8 mouse cellular contexts compared by ENCODE assay signal in the genomic region with DNA sequence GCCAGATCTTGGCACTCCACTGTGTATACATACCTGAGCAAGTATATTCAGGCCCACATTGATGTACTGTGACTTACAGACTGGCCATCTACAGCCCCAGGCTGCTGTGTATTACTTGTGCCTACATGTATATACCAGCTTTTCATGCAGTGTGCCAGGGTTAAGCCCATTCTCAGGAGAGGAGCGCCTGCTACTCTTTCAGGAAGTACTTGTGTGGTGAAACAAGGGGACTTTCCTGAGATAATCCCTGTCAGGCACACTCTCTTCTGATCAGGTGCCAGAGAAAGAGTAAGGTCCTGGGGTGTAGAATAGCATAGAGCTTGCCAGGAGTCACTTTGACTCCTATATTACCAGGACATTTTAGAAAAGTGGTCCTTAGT. TPM values are rescaled to one million over a fixed set of nuclear protein-coding genes. Genes with fewer than 3 reads are reported as not detected.
DNase-seq lines count a peak whose midpoint lies in the region; ATAC-seq and TF ChIP-seq lines count a peak whose summit lies in the region.

No protein-coding gene starts in this region.

- peak overlapping the region; percentile 82 for H3K9ac ChIP-seq in liver, embryonic 14.5 days (replicated peaks)
- H3K9ac ChIP-seq in stomach, postnatal 0 days (ENCODE audit: low read length), result no peak overlapping the region; the same call in 1 of the 2 replicates

- DNase-seq in testis, postnatal 10 days (ENCODE audit: low spot score), result no peak
- DNase-seq in gonadal fat pad, adult 2 months (ENCODE audit: low read depth), result peak; percentile 97
- no peak for DNase-seq in liver, embryonic 14.5 days (ENCODE audit: low read depth in 3 of 3, low spot score in 3 of 3)
- no peak for DNase-seq in stomach, postnatal 0 days (ENCODE audit: low spot score)
- no peak for DNase-seq in cerebellum, adult 11 months
- DNase-seq in embryo, embryonic 9.5 days (ENCODE audit: extremely low spot score), result no peak
- no peak for DNase-seq in cerebellum, postnatal 4 days (ENCODE audit: low spot score in 2 of 2)

- TF ChIP-seq CTCF in testis, adult 2 months (IDR thresholded peaks at IDR 0.05; ENCODE audit: control insufficient read depth, insufficient read depth, insufficient replicate concordance, low read depth, low read length), result no peak
- TF ChIP-seq CTCF in liver, embryonic 14.5 days (IDR thresholded peaks at IDR 0.05; ENCODE audit: low read depth), result no peak
- TF ChIP-seq CTCF in stomach, postnatal 0 days (IDR thresholded peaks at IDR 0.05; ENCODE audit: low read depth), result no peak

- no peak; the same call in 1 of the 2 replicates for ATAC-seq in liver, embryonic 14.5 days (ENCODE audit: insufficient read depth)
- peak; percentile 24; the same call in 1 of the 2 replicates for ATAC-seq in stomach, postnatal 0 days (ENCODE audit: low FRiP score, low TSS enrichment)

- no peaks in the 10 kb centered on the region for H3K36me3 ChIP-seq in testis, adult 2 months (ENCODE audit: control insufficient read depth, insufficient read depth, low read length)
- peaks cover 12% of the 10 kb centered on the region for H3K36me3 ChIP-seq in liver, embryonic 14.5 days (replicated peaks; ENCODE audit: control insufficient read depth, insufficient read depth, low read depth)
- peaks cover 11% of the 10 kb centered on the region; the same call in 1 of the 2 replicates for H3K36me3 ChIP-seq in stomach, postnatal 0 days (ENCODE audit: control insufficient read depth, insufficient read depth, low read length)

- peak overlapping the region; percentile 70 for H3K4me2 ChIP-seq in liver, embryonic 14.5 days (ENCODE audit: low read depth)
- peak overlapping the region; percentile 63 for H3K4me2 ChIP-seq in stomach, postnatal 0 days (replicated peaks; ENCODE audit: low read depth)

- TF ChIP-seq EP300 in liver, embryonic 14.5 days (IDR thresholded peaks at IDR 0.05; ENCODE audit: low read depth), result no peak
- TF ChIP-seq EP300 in stomach, postnatal 0 days (optimal IDR thresholded peaks at IDR 0.05), result no peak

- H3K9me3 ChIP-seq in liver, embryonic 14.5 days (ENCODE audit: control insufficient read depth, low read length), result no peaks in the 10 kb centered on the region
- H3K9me3 ChIP-seq in stomach, postnatal 0 days (ENCODE audit: control insufficient read depth, low read length), result no peaks in the 10 kb centered on the region

- H3K27ac ChIP-seq in testis, adult 2 months (ENCODE audit: control insufficient read depth, insufficient read depth, low read depth, low read length), result peak overlapping the region; percentile 16; the same call in 1 of the 2 replicates
- H3K27ac ChIP-seq in liver, embryonic 14.5 days, result peak overlapping the region; percentile 67; the same call in 1 of the 2 replicates
- peak overlapping the region; percentile 93 for H3K27ac ChIP-seq in stomach, postnatal 0 days (replicated peaks)

- WGBS in liver, embryonic 14.5 days (ENCODE audit: insufficient replicate concordance), result 85% methylated on average over 1 of the region's 1 CpGs
- 58% methylated on average over 1 of the region's 1 CpGs for WGBS in stomach, postnatal 0 days

- H3K27me3 ChIP-seq in testis, adult 2 months (ENCODE audit: control insufficient read depth, insufficient read depth, low read length), result no peaks in the 10 kb centered on the region
- no peaks in the 10 kb centered on the region for H3K27me3 ChIP-seq in liver, embryonic 14.5 days (ENCODE audit: control insufficient read depth, insufficient read depth, low read length)
- no peaks in the 10 kb centered on the region for H3K27me3 ChIP-seq in stomach, postnatal 0 days (ENCODE audit: control insufficient read depth, insufficient read depth, low read length)

- peaks cover 20% of the 10 kb centered on the region for H3K4me1 ChIP-seq in testis, adult 2 months (ENCODE audit: control insufficient read depth, insufficient read depth, low read length)
- peaks cover 12 to 30% of the 10 kb centered on the region in 2 experiments for H3K4me1 ChIP-seq in liver, embryonic 14.5 days (replicated peaks; ENCODE audit: control insufficient read depth in 2 of 2, insufficient read depth in 2 of 2, low read length in 1 of 2)
- H3K4me1 ChIP-seq in stomach, postnatal 0 days (replicated peaks; ENCODE audit: control insufficient read depth, insufficient read depth), result peaks cover 3% of the 10 kb centered on the region; the same call in 1 of the 2 replicates

- peak overlapping the region; percentile 90 for H3K4me3 ChIP-seq in testis, adult 2 months (ENCODE audit: control insufficient read depth, low read depth, low read length)
- H3K4me3 ChIP-seq in liver, embryonic 14.5 days (ENCODE audit: insufficient read depth in 1 of 2, low read depth in 2 of 2, low read length in 2 of 2), result peak overlapping the region; percentile 85 to 96
- peak overlapping the region; percentile 60 for H3K4me3 ChIP-seq in stomach, postnatal 0 days (ENCODE audit: low read depth, low read length)

- no peak for TF ChIP-seq POLR2A in testis, adult 2 months (IDR thresholded peaks at IDR 0.05; ENCODE audit: control insufficient read depth, low read depth, low read length)

RNA-seq across cellular contexts. Expression of a gene that starts 0.4 kb away (rescaled TPM):
- 19.4 and 20.6 TPM in 2 replicates for polyA plus RNA-seq in testis, adult 2 months (2012; rRNA removed)
- polyA plus RNA-seq in gonadal fat pad, adult 2 months (2012; rRNA removed), result 21.5 and 23.2 TPM in 2 replicates
- 8.6 and 9.7 TPM in 2 replicates for polyA plus RNA-seq in liver, embryonic 14.5 days (2012; rRNA removed)
- 14.5 and 15.6 TPM in 2 replicates for polyA plus RNA-seq in liver, embryonic 14.5 days (2014; fragmentation: Nextera tagmentation; extraction: Ambion mirVana)
- 29.7 and 32.2 TPM in 2 replicates for polyA plus RNA-seq in stomach, postnatal 0 days (2015; fragmentation: Nextera tagmentation; extraction: Ambion mirVana)

RNA-seq across cellular contexts. Expression of a gene that starts 1.5 kb away (rescaled TPM):
- 15.2 and 18.7 TPM in 2 replicates for polyA plus RNA-seq in testis, adult 2 months (2012; rRNA removed)
- 56.8 and 58.8 TPM in 2 replicates for polyA plus RNA-seq in gonadal fat pad, adult 2 months (2012; rRNA removed)
- polyA plus RNA-seq in liver, embryonic 14.5 days (2012; rRNA removed), result 13.1 and 16.5 TPM in 2 replicates
- polyA plus RNA-seq in liver, embryonic 14.5 days (2014; fragmentation: Nextera tagmentation; extraction: Ambion mirVana), result 6.9 and 9.5 TPM in 2 replicates
- polyA plus RNA-seq in stomach, postnatal 0 days (2015; fragmentation: Nextera tagmentation; extraction: Ambion mirVana), result 37.2 and 46.7 TPM in 2 replicates

RNA-seq across cellular contexts. Expression of a gene that starts 19.6 kb away (rescaled TPM):
- 23.3 and 24.3 TPM in 2 replicates for polyA plus RNA-seq in testis, adult 2 months (2012; rRNA removed)
- polyA plus RNA-seq in gonadal fat pad, adult 2 months (2012; rRNA removed), result 174 and 220 TPM in 2 replicates
- polyA plus RNA-seq in liver, embryonic 14.5 days (2012; rRNA removed), result 8.3 and 9.1 TPM in 2 replicates
- 4.3 and 5.8 TPM in 2 replicates for polyA plus RNA-seq in liver, embryonic 14.5 days (2014; fragmentation: Nextera tagmentation; extraction: Ambion mirVana)
- 19.2 and 21.8 TPM in 2 replicates for polyA plus RNA-seq in stomach, postnatal 0 days (2015; fragmentation: Nextera tagmentation; extraction: Ambion mirVana)

RNA-seq across cellular contexts. Expression of a gene that starts 23.6 kb away (rescaled TPM):
- polyA plus RNA-seq in testis, adult 2 months (2012; rRNA removed), result 91.8 and 100 TPM in 2 replicates
- polyA plus RNA-seq in gonadal fat pad, adult 2 months (2012; rRNA removed), result not detected in 2 replicates
- polyA plus RNA-seq in liver, embryonic 14.5 days (2012; rRNA removed), result not detected in 2 replicates
- polyA plus RNA-seq in liver, embryonic 14.5 days (2014; fragmentation: Nextera tagmentation; extraction: Ambion mirVana), result not detected in 2 replicates
- not detected in 2 replicates for polyA plus RNA-seq in stomach, postnatal 0 days (2015; fragmentation: Nextera tagmentation; extraction: Ambion mirVana)

RNA-seq across cellular contexts. Expression of a gene that starts 30.5 kb away (rescaled TPM):
- 128 and 134 TPM in 2 replicates for polyA plus RNA-seq in testis, adult 2 months (2012; rRNA removed)
- 150 and 161 TPM in 2 replicates for polyA plus RNA-seq in gonadal fat pad, adult 2 months (2012; rRNA removed)
- 33.9 and 36.0 TPM in 2 replicates for polyA plus RNA-seq in liver, embryonic 14.5 days (2012; rRNA removed)
- 17.1 and 22.5 TPM in 2 replicates for polyA plus RNA-seq in liver, embryonic 14.5 days (2014; fragmentation: Nextera tagmentation; extraction: Ambion mirVana)
- polyA plus RNA-seq in stomach, postnatal 0 days (2015; fragmentation: Nextera tagmentation; extraction: Ambion mirVana), result 22.2 and 22.7 TPM in 2 replicates

Comparison
In these comparisons a context has a peak if more than half of its experiments do, and no peak if none do; other contexts are left out.
1. H3K27ac ChIP-seq: peak in every context shown above with its lines; median percentile 93 in stomach, postnatal 0 days; 67 in liver, embryonic 14.5 days; 16 in testis, adult 2 months.